8 mouse cellular contexts compared by ENCODE assay signal in genomic region chr14:20478801-20479200, GRCm38 (mm10). TPM values are rescaled to one million over a fixed set of nuclear protein-coding genes. Genes with fewer than 3 reads are reported as not detected.
DNase-seq lines count a peak whose midpoint lies in the region; ATAC-seq lines count a peak whose summit lies in the region.

No protein-coding gene starts in this region.

- peak; percentile 37 for ATAC-seq in megakaryocyte-erythroid progenitor cell, adult 5-6 weeks (replicated peaks; ENCODE audit: low FRiP score, low TSS enrichment, poor library complexity, severe bottlenecking)

- H3K4me1 ChIP-seq in erythroblast, embryonic 14.5 days (ENCODE audit: control insufficient read depth): peaks cover 62% of the 10 kb centered on the region

- H3K4me3 ChIP-seq in erythroblast, embryonic 14.5 days (replicated peaks): peak overlapping the region; percentile 83

- intact Hi-C loops in heart, postnatal 10 days (cut with DNase I): loop anchor here (5.0 kb wide), 1 partner anchor 184 kb away; no protein-coding TSS in a partner anchor

- H3K9me3 ChIP-seq in erythroblast, embryonic 14.5 days (ENCODE audit: control insufficient read depth, low read length): no peaks in the 10 kb centered on the region

- peaks cover 42% of the 10 kb centered on the region for H3K36me3 ChIP-seq in erythroblast, embryonic 14.5 days (ENCODE audit: control insufficient read depth)

- H3K27me3 ChIP-seq in erythroblast, embryonic 14.5 days (ENCODE audit: control insufficient read depth): no peaks in the 10 kb centered on the region

- peak; percentile 39 for DNase-seq in CD4-positive helper T cell, adult 2 months (ENCODE audit: low read depth, low spot score)
- peak; percentile 79 for DNase-seq in ZHBTc4 (ENCODE audit: low read depth, low spot score)
- peak; percentile 72 to 74 for DNase-seq in heart, postnatal 10 days
- DNase-seq in kidney, postnatal 4 days: peak; percentile 32 to 55
- DNase-seq in thymus, postnatal 14 days: peak; percentile 24
- DNase-seq in cerebellum, adult 11 months: no peak

RNA-seq across cellular contexts. Expression of gene Anxa7, which starts 1.1 kb away (rescaled TPM):
- 6.2 and 7.4 TPM in 2 replicates for polyA plus RNA-seq in erythroblast, embryonic 14.5 days (2012)
- 10 to 100 TPM; 61.5 to 66.1 TPM for total RNA-seq in heart, postnatal 10 days (2021)
- 89.1 and 89.2 TPM in 2 replicates for total RNA-seq in megakaryocyte-erythroid progenitor cell, adult 5-6 weeks (2014; fragmentation: Nextera tagmentation)
- total RNA-seq in megakaryocyte-erythroid progenitor cell, adult 5-6 weeks (2017): 72.3 and 79.6 TPM in 2 replicates

RNA-seq across cellular contexts. Expression of gene Mss51, which starts 17.9 kb away (rescaled TPM):
- 0.05 and 0.07 TPM in 2 replicates for polyA plus RNA-seq in erythroblast, embryonic 14.5 days (2012)
- under 1 TPM; 0.60 to 0.69 TPM for total RNA-seq in heart, postnatal 10 days (2021)
- total RNA-seq in megakaryocyte-erythroid progenitor cell, adult 5-6 weeks (2014; fragmentation: Nextera tagmentation): 1.4 and 5.4 TPM in 2 replicates
- 0.80 TPM in 1 of 2 replicates, not detected in the other for total RNA-seq in megakaryocyte-erythroid progenitor cell, adult 5-6 weeks (2017)

RNA-seq across cellular contexts. Expression of gene Cfap70, which starts 26.8 kb away (rescaled TPM):
- polyA plus RNA-seq in erythroblast, embryonic 14.5 days (2012): not detected in 2 replicates
- total RNA-seq in heart, postnatal 10 days (2021): under 1 TPM in 1 of 2 experiments, not detected in 1; 0.77 TPM
- not detected in 2 replicates for total RNA-seq in megakaryocyte-erythroid progenitor cell, adult 5-6 weeks (2014; fragmentation: Nextera tagmentation)
- total RNA-seq in megakaryocyte-erythroid progenitor cell, adult 5-6 weeks (2017): not detected in 2 replicates
